Mouse (Mus musculus) limb, embryonic 13.5 days (tissue): ENCODE measurements around the gene Clip3. TPM values are rescaled to one million over a fixed set of nuclear protein-coding genes. Genes with fewer than 3 reads are reported as not detected.
A peak's percentile ranks its signal among the peaks of the same experiment; 100 is the strongest.

Source experiments
- ATAC-seq: fragments of 200-750 bp; cut with Nextera tagmentation; 2 replicates; pipeline ENCODE4 v1.8.0; 2017; ENCODE audit warnings: low read depth, moderate number of reproducible peaks, moderate TSS enrichment; ENCODE audit not compliant: low FRiP score
- H3K27ac ChIP-seq: fragments of 300-500 bp; sonication (generic); 2 replicates; pipeline ENCODE4 v1.5.1; 2015; ENCODE audit warnings: inconsistent platforms, mild to moderate bottlenecking, moderate library complexity
- H3K27me3 ChIP-seq: fragments of 300-500 bp; sonication (generic); 2 replicates; pipeline ENCODE4 v1.6.1; 2015; ENCODE audit warnings: mild to moderate bottlenecking, inconsistent platforms
- H3K36me3 ChIP-seq: fragments of 300-500 bp; sonication (generic); 2 replicates; pipeline ENCODE4 v1.6.1; 2015; ENCODE audit warnings: inconsistent platforms, mild to moderate bottlenecking, moderate library complexity
- H3K4me1 ChIP-seq: fragments of 300-500 bp; sonication (generic); 2 replicates; pipeline ENCODE4 v1.6.1; 2015; ENCODE audit warnings: inconsistent platforms
- H3K4me2 ChIP-seq: fragments of 300-500 bp; sonication (generic); replicated peaks from 2 replicates; pipeline ENCODE4 v1.6.1; 2015; ENCODE audit warnings: inconsistent platforms, mild to moderate bottlenecking, moderate library complexity
- H3K4me3 ChIP-seq: fragments of 300-500 bp; sonication (generic); 2 replicates; pipeline ENCODE4 v1.5.1; 2015; ENCODE audit warnings: moderate library complexity, mild to moderate bottlenecking, inconsistent platforms
- H3K9ac ChIP-seq: fragments of 300-500 bp; sonication (generic); 2 replicates; pipeline ENCODE4 v1.6.1; 2015; ENCODE audit warnings: mild to moderate bottlenecking, inconsistent platforms
- H3K9me3 ChIP-seq: fragments of 300-500 bp; sonication (generic); 2 replicates; pipeline ENCODE4 v1.6.1; 2016; ENCODE audit warnings: inconsistent platforms
- WGBS: fragments of 180-500 bp; shearing (Covaris S2); methylation state at CpG from one replicate; pipeline ENCODE4 v1.1.7; 2015; 5-methylcytosine and 5-hydroxymethylcytosine counted together
- polyA plus RNA-seq: library from polyadenylated mRNA; unstranded; fragments of >200 nt; fragmentation: Nextera tagmentation; extraction: Ambion mirVana; gene quantifications from 2 replicates; pipeline ENCODE4 v1.2.1, GENCODE M21; 2015

Gene Clip3
- polyA plus RNA-seq, 1 experiment from 2014 or later, result 51.5 TPM

- H3K4me3 ChIP-seq, result peak overlapping the region; percentile 65
- ATAC-seq, result peak; percentile 89
- H3K36me3 ChIP-seq, result no peaks in the 10 kb centered on the region
- H3K27ac ChIP-seq, result peak overlapping the region; percentile 97
- no peaks in the 10 kb centered on the region for H3K9me3 ChIP-seq
- peak overlapping the region; percentile 55 for H3K9ac ChIP-seq
- H3K4me2 ChIP-seq, result peak overlapping the region; percentile 82
- H3K4me1 ChIP-seq, result peaks cover 16% of the 10 kb centered on the region
- H3K27me3 ChIP-seq, result no peaks in the 10 kb centered on the region
- under 1% methylated on average over 20 of the region's 20 CpGs for WGBS
Observed at GRCm38 (mm10) chr7:30280670-30281138, 10.8 kb upstream of the Clip3 start.

DNA sequence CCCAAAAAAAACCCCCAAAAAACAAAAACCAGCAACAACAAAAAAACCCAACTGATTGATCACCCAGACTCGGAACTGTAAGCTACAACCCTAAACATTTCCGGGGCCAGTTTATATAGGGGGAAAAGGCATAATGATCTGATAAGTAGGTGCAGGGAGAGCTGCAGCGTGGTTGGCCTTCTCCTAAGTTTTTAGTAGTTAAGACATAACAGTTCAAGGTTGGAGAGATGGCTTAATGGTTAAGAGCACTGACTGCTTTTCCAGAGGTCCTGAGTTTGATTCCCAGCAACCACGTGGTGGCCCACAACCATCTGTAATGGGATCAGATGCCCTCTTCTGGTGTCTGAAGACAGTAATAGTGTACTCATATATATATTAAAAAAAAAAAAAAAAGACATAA lies 10.0 kb upstream of the Clip3 start:
- Histone ChIP-seq H3K9me3 (no peaks in the 10 kb centered on the region), H3K27me3 (no peaks in the 10 kb centered on the region), H3K27ac (no peak overlapping the region), H3K36me3 (no peaks in the 10 kb centered on the region), H3K4me1 (peaks cover 16% of the 10 kb centered on the region), H3K9ac (no peak overlapping the region), H3K4me2 (peak overlapping the region; percentile 82), H3K4me3 (peak overlapping the region; percentile 65)
- 77% methylated on average over 4 of the region's 4 CpGs for WGBS
- no peak for ATAC-seq

- H3K4me3 ChIP-seq, result no peak overlapping the region
Observed at GRCm38 (mm10) chr7:30282740-30283139, 8.8 kb upstream of the Clip3 start.

GRCm38 (mm10) chr7:30286701-30287410 lies 4.7 kb upstream of the Clip3 start:
- H3K9me3 ChIP-seq, result no peaks in the 10 kb centered on the region
- WGBS, result 63% methylated on average over 8 of the region's 8 CpGs
- no peaks in the 10 kb centered on the region for H3K27me3 ChIP-seq
- no peak overlapping the region for H3K27ac ChIP-seq
- no peak overlapping the region for H3K4me3 ChIP-seq
- no peak for ATAC-seq
- H3K4me1 ChIP-seq, result peaks cover 21% of the 10 kb centered on the region
- H3K4me2 ChIP-seq, result no peak overlapping the region
- 0 out of 2 replicates have a peak overlapping the region, but pooled peaks have one; percentile 19 for H3K9ac ChIP-seq
- no peaks in the 10 kb centered on the region for H3K36me3 ChIP-seq

More at GRCm38 (mm10) chr7:30282740-30283139, 8.8 kb upstream of the Clip3 start:
- ATAC-seq, result no peak
- Histone ChIP-seq H3K4me1 (peaks cover 16% of the 10 kb centered on the region), H3K36me3 (no peaks in the 10 kb centered on the region), H3K9ac (no peak overlapping the region), H3K27ac (no peak overlapping the region), H3K27me3 (no peaks in the 10 kb centered on the region), H3K4me2 (no peak overlapping the region), H3K9me3 (no peaks in the 10 kb centered on the region)
- 82% methylated on average over 7 of the region's 7 CpGs for WGBS

GRCm38 (mm10) chr7:30288046-30288445 lies 3.5 kb upstream of the Clip3 start:
- Histone ChIP-seq H3K36me3 (peaks cover 5% of the 10 kb centered on the region; the same call in 1 of the 2 replicates), H3K9me3 (no peaks in the 10 kb centered on the region), H3K27me3 (no peaks in the 10 kb centered on the region), H3K9ac (no peak overlapping the region), H3K4me3 (no peak overlapping the region), H3K27ac (no peak overlapping the region), H3K4me1 (peaks cover 31% of the 10 kb centered on the region), H3K4me2 (no peak overlapping the region)
- 64% methylated on average over 6 of the region's 6 CpGs for WGBS
- ATAC-seq, result no peak

DNA sequence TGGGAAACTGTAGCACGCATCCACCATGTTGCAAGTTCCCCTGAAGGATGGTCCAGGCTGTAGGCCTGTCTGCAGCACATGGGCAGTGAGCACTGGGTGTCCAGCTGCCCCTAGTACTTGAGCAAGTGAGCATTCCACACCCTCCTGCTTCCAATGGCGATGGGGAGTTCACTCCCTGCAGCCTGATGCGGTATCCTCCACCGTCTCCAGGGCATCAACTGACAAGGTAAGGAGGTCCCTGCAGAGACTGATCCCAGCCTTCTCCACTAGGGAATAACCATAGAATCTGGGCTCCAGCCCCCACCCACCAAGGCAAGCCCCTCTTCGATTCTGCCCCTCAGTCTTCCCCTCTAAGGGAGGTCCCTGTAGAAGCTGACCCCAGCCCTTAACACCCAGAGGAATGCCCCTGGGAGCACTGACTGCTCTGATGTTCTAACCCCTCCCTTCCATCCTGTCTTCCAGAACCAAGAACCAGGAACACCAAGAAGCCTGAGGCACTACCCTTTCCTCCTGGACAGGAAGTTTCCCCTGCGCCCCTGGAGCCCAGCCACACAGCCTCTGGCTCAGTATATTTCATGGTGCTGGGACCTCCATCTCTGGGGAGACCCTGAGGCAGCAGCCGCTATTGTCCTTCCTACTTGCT lies 2.3 kb upstream of the Clip3 start:
- Histone ChIP-seq H3K4me2 (no peak overlapping the region), H3K27me3 (no peaks in the 10 kb centered on the region), H3K4me1 (peaks cover 31% of the 10 kb centered on the region), H3K4me3 (no peak overlapping the region), H3K9me3 (no peaks in the 10 kb centered on the region), H3K27ac (no peak overlapping the region), H3K9ac (no peak overlapping the region), H3K36me3 (peaks cover 14% of the 10 kb centered on the region)
- whole genome bisulfite sequencing, result 70% methylated on average over 7 of the region's 7 CpGs
- no peak for ATAC-seq

- Histone ChIP-seq H3K27me3 (no peaks in the 10 kb centered on the region), H3K9ac (peak overlapping the region; percentile 39; the same call in 1 of the 2 replicates), H3K36me3 (peaks cover 21% of the 10 kb centered on the region), H3K4me1 (peaks cover 31% of the 10 kb centered on the region), H3K4me3 (no peak overlapping the region), H3K9me3 (no peaks in the 10 kb centered on the region), H3K27ac (no peak overlapping the region; the same call in 1 of the 2 replicates), H3K4me2 (no peak overlapping the region)
- ATAC-seq, result peak; percentile 74
- WGBS, result 51% methylated on average over 10 of the region's 10 CpGs
Observed at GRCm38 (mm10) chr7:30289714-30290399, 1.7 kb upstream of the Clip3 start.

- Histone ChIP-seq H3K9ac (no peak overlapping the region), H3K27ac (0 out of 2 replicates have a peak overlapping the region, but pooled peaks have one; percentile 39), H3K27me3 (no peaks in the 10 kb centered on the region), H3K9me3 (no peaks in the 10 kb centered on the region), H3K4me3 (no peak overlapping the region), H3K4me1 (peaks cover 28% of the 10 kb centered on the region), H3K36me3 (peaks cover 60% of the 10 kb centered on the region), H3K4me2 (no peak overlapping the region)
- 85% methylated on average over 13 of the region's 13 CpGs for WGBS
- ATAC-seq, result no peak
Observed at GRCm38 (mm10) chr7:30293795-30294194, 2.3 kb downstream of the Clip3 start.

- 0 out of 2 replicates have a peak overlapping the region, but pooled peaks have one; percentile 39 for H3K27ac ChIP-seq
- H3K4me3 ChIP-seq, result no peak overlapping the region
- ATAC-seq, result no peak
- peaks cover 25% of the 10 kb centered on the region for H3K4me1 ChIP-seq
- WGBS, result 87% methylated on average over 5 of the region's 5 CpGs
- H3K27me3 ChIP-seq, result no peaks in the 10 kb centered on the region
- H3K36me3 ChIP-seq, result peaks cover 65% of the 10 kb centered on the region
- H3K4me2 ChIP-seq, result no peak overlapping the region
- no peaks in the 10 kb centered on the region for H3K9me3 ChIP-seq
- no peak overlapping the region for H3K9ac ChIP-seq
Observed at GRCm38 (mm10) chr7:30294296-30294695, 2.8 kb downstream of the Clip3 start.

- Histone ChIP-seq H3K27ac (no peak overlapping the region), H3K36me3 (peaks cover 73% of the 10 kb centered on the region), H3K4me2 (no peak overlapping the region), H3K27me3 (no peaks in the 10 kb centered on the region), H3K4me3 (no peak overlapping the region), H3K4me1 (peaks cover 18% of the 10 kb centered on the region), H3K9me3 (no peaks in the 10 kb centered on the region), H3K9ac (no peak overlapping the region)
- WGBS, result 64% methylated on average over 10 of the region's 10 CpGs
- no peak for ATAC-seq
Observed at GRCm38 (mm10) chr7:30295103-30295502, 3.6 kb downstream of the Clip3 start.

DNA sequence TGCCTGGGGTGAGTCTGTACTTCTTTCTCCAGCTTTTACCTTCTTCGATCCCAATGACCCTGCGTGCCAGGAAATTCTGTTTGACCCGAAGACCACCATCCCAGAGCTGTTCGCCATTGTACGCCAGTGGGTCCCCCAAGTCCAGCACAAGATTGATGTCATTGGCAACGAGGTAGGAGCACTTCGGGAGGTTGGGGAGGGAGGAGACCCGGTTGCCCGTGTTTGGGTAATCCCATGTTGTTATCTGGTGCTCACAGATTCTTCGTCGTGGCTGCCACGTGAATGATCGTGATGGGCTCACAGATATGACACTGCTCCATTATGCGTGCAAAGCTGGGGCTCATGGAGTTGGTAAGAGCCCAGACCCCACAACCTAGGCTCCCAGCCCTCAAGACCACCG lies 5.3 kb downstream of the Clip3 start:
- Histone ChIP-seq H3K4me3 (no peak overlapping the region), H3K36me3 (peaks cover 88% of the 10 kb centered on the region), H3K4me1 (peaks cover 11% of the 10 kb centered on the region), H3K4me2 (no peak overlapping the region), H3K9ac (no peak overlapping the region), H3K27me3 (no peaks in the 10 kb centered on the region), H3K9me3 (no peaks in the 10 kb centered on the region), H3K27ac (no peak overlapping the region)
- ATAC-seq, result no peak
- 95% methylated on average over 15 of the region's 15 CpGs for WGBS

- peaks cover 7% of the 10 kb centered on the region for H3K4me1 ChIP-seq
- 83% methylated on average over 16 of the region's 16 CpGs for WGBS
- H3K4me3 ChIP-seq, result no peak overlapping the region
- peaks cover 93% of the 10 kb centered on the region for H3K36me3 ChIP-seq
- no peaks in the 10 kb centered on the region for H3K9me3 ChIP-seq
- ATAC-seq, result no peak
- H3K4me2 ChIP-seq, result no peak overlapping the region
- H3K27ac ChIP-seq, result no peak overlapping the region
- H3K27me3 ChIP-seq, result no peaks in the 10 kb centered on the region
- H3K9ac ChIP-seq, result no peak overlapping the region
Observed at GRCm38 (mm10) chr7:30297266-30297665, 5.7 kb downstream of the Clip3 start.
